Mouse (Mus musculus): ENCODE data around the gene Irf2bp1. TPM values are rescaled to one million over a fixed set of nuclear protein-coding genes. Genes with fewer than 3 reads are reported as not detected.
A peak's percentile ranks its signal among the peaks of the same experiment; 100 is the strongest.

Irf2bp1 gene
- polyA plus RNA-seq, 1 experiment from 2014 or later = 23.5 TPM

GRCm38 (mm10) chr7:18986503-18986902 is 17.3 kb upstream of the Irf2bp1 start:
- Histone ChIP-seq H3K4me3 (no peak overlapping the region), H3K9me3 (no peaks in the 10 kb centered on the region), H3K27ac (no peak overlapping the region), H3K27me3 (peaks cover 12% of the 10 kb centered on the region; the same call in 1 of the 2 replicates), H3K4me1 (peaks cover 14% of the 10 kb centered on the region), H3K4me2 (no peak overlapping the region), H3K9ac (no peak overlapping the region), H3K36me3 (no peaks in the 10 kb centered on the region)
- 60% methylated on average over 2 of the region's 2 CpGs for WGBS
- ATAC-seq (ENCODE audit: borderline replicate concordance, extremely low read depth, low FRiP score, low TSS enrichment) = no peak

GRCm38 (mm10) chr7:18987100-18987499 is 16.7 kb upstream of the Irf2bp1 start, which contains the start of gene Nanos2:
Nanos2 (plus strand) TSS chr7:18987400.
- no peak within 1 kb of the TSS for H3K27ac ChIP-seq
- WGBS = 51% methylated on average over 2 of the region's 2 CpGs

GRCm38 (mm10) chr7:18987747-18988146 is 16.1 kb upstream of the Irf2bp1 start:
- 71% methylated on average over 13 of the region's 13 CpGs for WGBS

More at GRCm38 (mm10) chr7:18987100-18987499, 16.7 kb upstream of the Irf2bp1 start, which contains the start of gene Nanos2:
- H3K27me3 ChIP-seq = peaks cover 18% of the 10 kb centered on the region
- H3K36me3 ChIP-seq = no peaks in the 10 kb centered on the region
- H3K4me3 ChIP-seq = no peak within 1 kb of the TSS
- H3K4me2 ChIP-seq = no peak within 1 kb of the TSS
- peaks cover 20% of the 10 kb centered on the region for H3K4me1 ChIP-seq
- ATAC-seq (ENCODE audit: borderline replicate concordance, extremely low read depth, low FRiP score, low TSS enrichment) = no peak
- H3K9me3 ChIP-seq = no peaks in the 10 kb centered on the region
- no peak within 1 kb of the TSS for H3K9ac ChIP-seq

GRCm38 (mm10) chr7:18988780-18989179 is 15.1 kb upstream of the Irf2bp1 start:
- Histone ChIP-seq H3K4me2 (no peak overlapping the region), H3K9ac (no peak overlapping the region), H3K4me3 (no peak overlapping the region), H3K36me3 (no peaks in the 10 kb centered on the region), H3K4me1 (peaks cover 22% of the 10 kb centered on the region), H3K27ac (no peak overlapping the region), H3K27me3 (peaks cover 34% of the 10 kb centered on the region), H3K9me3 (no peaks in the 10 kb centered on the region)
- WGBS = 65% methylated on average over 6 of the region's 6 CpGs
- no peak for ATAC-seq (ENCODE audit: borderline replicate concordance, extremely low read depth, low FRiP score, low TSS enrichment)

More at GRCm38 (mm10) chr7:18987747-18988146, 16.1 kb upstream of the Irf2bp1 start:
- ATAC-seq (ENCODE audit: borderline replicate concordance, extremely low read depth, low FRiP score, low TSS enrichment) = no peak
- no peaks in the 10 kb centered on the region for H3K9me3 ChIP-seq
- H3K27ac ChIP-seq = no peak overlapping the region
- no peaks in the 10 kb centered on the region for H3K36me3 ChIP-seq
- no peak overlapping the region for H3K4me2 ChIP-seq
- no peak overlapping the region for H3K9ac ChIP-seq
- H3K27me3 ChIP-seq = peaks cover 24% of the 10 kb centered on the region
- H3K4me1 ChIP-seq = peaks cover 22% of the 10 kb centered on the region
- no peak overlapping the region for H3K4me3 ChIP-seq

GRCm38 (mm10) chr7:18989995-18990394 is 13.8 kb upstream of the Irf2bp1 start:
- Histone ChIP-seq H3K27ac (peak overlapping the region; percentile 57; the same call in 1 of the 2 replicates), H3K4me3 (peak overlapping the region; percentile 53), H3K4me1 (peaks cover 22% of the 10 kb centered on the region), H3K36me3 (no peaks in the 10 kb centered on the region), H3K27me3 (peaks cover 35% of the 10 kb centered on the region), H3K4me2 (peak overlapping the region; percentile 83), H3K9me3 (no peaks in the 10 kb centered on the region), H3K9ac (0 out of 2 replicates have a peak overlapping the region, but pooled peaks have one; percentile 1)
- no peak for ATAC-seq (ENCODE audit: borderline replicate concordance, extremely low read depth, low FRiP score, low TSS enrichment)
- WGBS = 5% methylated on average over 5 of the region's 5 CpGs

- ATAC-seq (ENCODE audit: borderline replicate concordance, extremely low read depth, low FRiP score, low TSS enrichment) = peak; percentile 93
- H3K27ac ChIP-seq = peak within 1 kb of the TSS; percentile 57
- H3K27me3 ChIP-seq = peaks cover 35% of the 10 kb centered on the region
- H3K9ac ChIP-seq = peak within 1 kb of the TSS; percentile 53
- H3K4me3 ChIP-seq = peak within 1 kb of the TSS; percentile 53
- peak within 1 kb of the TSS; percentile 83 for H3K4me2 ChIP-seq
- H3K9me3 ChIP-seq = no peaks in the 10 kb centered on the region
- no peaks in the 10 kb centered on the region for H3K36me3 ChIP-seq
- peaks cover 22% of the 10 kb centered on the region for H3K4me1 ChIP-seq
- WGBS = under 1% methylated on average over 37 of the region's 37 CpGs
Measured at GRCm38 (mm10) chr7:18990601-18991295, 13.1 kb upstream of the Irf2bp1 start, which contains the start of gene Mypop. Mypop (plus strand) TSS chr7:18991245.

- H3K4me1 ChIP-seq = peaks cover 22% of the 10 kb centered on the region
- H3K27ac ChIP-seq = no peak overlapping the region
- H3K4me3 ChIP-seq = peak overlapping the region; percentile 53
- peak overlapping the region; percentile 83 for H3K4me2 ChIP-seq
- ATAC-seq (ENCODE audit: borderline replicate concordance, extremely low read depth, low FRiP score, low TSS enrichment) = no peak; the same call in 1 of the 2 replicates
- no peaks in the 10 kb centered on the region for H3K36me3 ChIP-seq
- H3K9me3 ChIP-seq = no peaks in the 10 kb centered on the region
- under 1% methylated on average over 59 of the region's 59 CpGs for WGBS
- H3K27me3 ChIP-seq = peaks cover 35% of the 10 kb centered on the region
- peak overlapping the region; percentile 53 for H3K9ac ChIP-seq
Measured at GRCm38 (mm10) chr7:18991660-18992293, 12.1 kb upstream of the Irf2bp1 start.

GRCm38 (mm10) chr7:18992294-18992675 is 11.6 kb upstream of the Irf2bp1 start:
- H3K9ac ChIP-seq = peak overlapping the region; percentile 53
- peaks cover 22% of the 10 kb centered on the region for H3K4me1 ChIP-seq
- no peaks in the 10 kb centered on the region for H3K9me3 ChIP-seq
- peak overlapping the region; percentile 83 for H3K4me2 ChIP-seq
- H3K27me3 ChIP-seq = peaks cover 35% of the 10 kb centered on the region
- no peak for ATAC-seq (ENCODE audit: borderline replicate concordance, extremely low read depth, low FRiP score, low TSS enrichment)
- no peak overlapping the region for H3K27ac ChIP-seq
- 2% methylated on average over 31 of the region's 31 CpGs for WGBS
- H3K4me3 ChIP-seq = peak overlapping the region; percentile 53
- no peaks in the 10 kb centered on the region for H3K36me3 ChIP-seq

GRCm38 (mm10) chr7:18993036-18993435 is 10.8 kb upstream of the Irf2bp1 start:
- no peak overlapping the region for H3K27ac ChIP-seq
- no peak overlapping the region for H3K4me3 ChIP-seq
- 86% methylated on average over 5 of the region's 5 CpGs for WGBS
- H3K36me3 ChIP-seq = no peaks in the 10 kb centered on the region
- H3K27me3 ChIP-seq = peaks cover 35% of the 10 kb centered on the region
- H3K4me2 ChIP-seq = peak overlapping the region; percentile 83; the same call in 1 of the 2 replicates
- H3K4me1 ChIP-seq = peaks cover 22% of the 10 kb centered on the region
- H3K9me3 ChIP-seq = no peaks in the 10 kb centered on the region
- no peak overlapping the region for H3K9ac ChIP-seq
- ATAC-seq (ENCODE audit: borderline replicate concordance, extremely low read depth, low FRiP score, low TSS enrichment) = no peak

- no peak overlapping the region for H3K4me3 ChIP-seq
- no peak overlapping the region for H3K4me2 ChIP-seq
- no peaks in the 10 kb centered on the region for H3K27me3 ChIP-seq
- no peak for ATAC-seq (ENCODE audit: borderline replicate concordance, extremely low read depth, low FRiP score, low TSS enrichment)
- H3K9me3 ChIP-seq = no peaks in the 10 kb centered on the region
- H3K36me3 ChIP-seq = no peaks in the 10 kb centered on the region
- H3K27ac ChIP-seq = no peak overlapping the region
- WGBS = 34% methylated on average over 9 of the region's 9 CpGs
- H3K4me1 ChIP-seq = peaks cover 22% of the 10 kb centered on the region
- no peak overlapping the region for H3K9ac ChIP-seq
Measured at GRCm38 (mm10) chr7:18998835-18999234, 5.0 kb upstream of the Irf2bp1 start.

- 47% methylated on average over 10 of the region's 10 CpGs for WGBS
- peak overlapping the region; percentile 29 for H3K9ac ChIP-seq
Measured at GRCm38 (mm10) chr7:19000421-19000820, 3.4 kb upstream of the Irf2bp1 start.

More at GRCm38 (mm10) chr7:19000421-19000820, 3.4 kb upstream of the Irf2bp1 start:
- Histone ChIP-seq H3K4me2 (peak overlapping the region; percentile 55), H3K27ac (0 out of 2 replicates have a peak overlapping the region, but pooled peaks have one; percentile 4), H3K9me3 (no peaks in the 10 kb centered on the region), H3K4me3 (peak overlapping the region; percentile 39), H3K36me3 (peaks cover 5% of the 10 kb centered on the region), H3K27me3 (no peaks in the 10 kb centered on the region), H3K4me1 (peaks cover 32% of the 10 kb centered on the region)
- ATAC-seq (ENCODE audit: borderline replicate concordance, extremely low read depth, low FRiP score, low TSS enrichment) = no peak

Measured in lung, embryonic 15.5 days (tissue).